Mouse (Mus musculus) liver, embryonic 14.5 days (tissue): ENCODE results near the gene Gm6020.

Experiments used
- CTCF ChIP-seq: IDR thresholded peaks from 2 replicates; pipeline ENCODE4 v1.5.1; 2016; ENCODE audit warnings: antibody characterized with exemption, low read depth, control low read depth
- EP300 ChIP-seq: IDR thresholded peaks from 2 replicates; pipeline ENCODE4 v1.6.1; 2016; ENCODE audit warnings: antibody characterized with exemption, low read depth

- TF ChIP-seq CTCF = no peak
- no peak for TF ChIP-seq EP300
Observed at GRCm38 (mm10) chr19:61227941-61228701, 44.4 kb downstream of the Gm6020 start, which contains the start of gene Csf2ra.
